Mouse (Mus musculus): ENCODE measurements at regions not wholly inside any gene's neighbourhood (a gene's known extent, or its start where the extent isn't known, plus 50 kb on each side); places are given as distances from the start of the nearest gene placed in this dataset.

DNA sequence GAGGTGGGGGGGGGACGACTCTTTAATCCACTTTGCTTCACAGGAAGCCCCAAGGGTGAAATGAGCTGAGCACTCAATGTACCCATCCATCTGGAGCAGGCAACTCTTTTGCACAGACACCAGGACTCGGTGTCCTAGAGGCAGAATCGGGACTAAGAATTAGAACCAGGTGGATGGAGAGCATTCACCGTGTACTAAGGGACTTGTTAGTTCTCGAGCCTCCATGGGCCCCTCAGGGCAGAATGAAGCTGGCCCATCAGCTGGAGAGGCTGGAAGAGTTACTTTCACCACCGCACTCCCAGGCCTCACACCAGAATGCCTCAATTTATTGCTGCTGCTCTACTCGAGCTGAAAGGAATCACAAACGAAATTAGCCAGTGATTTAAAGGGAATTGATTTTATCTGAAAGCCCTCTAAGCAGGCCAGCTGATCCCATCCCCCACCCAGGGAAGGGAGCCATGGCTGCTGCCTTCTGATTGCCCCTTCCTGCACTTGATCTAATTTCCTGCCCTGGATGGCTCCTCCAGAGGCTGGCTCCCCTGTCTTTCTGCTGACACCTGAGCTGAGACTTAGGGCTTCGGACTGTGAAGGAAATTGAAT lies 66.2 kb upstream of the Otos start:
- TF ChIP-seq ZNF384 (IDR thresholded peaks at IDR 0.05; ENCODE audit: low read depth, low read length) (no peak), MAFK (IDR thresholded peaks at IDR 0.05; ENCODE audit: insufficient read depth, low read depth, low read length) (no peak), HCFC1 (IDR thresholded peaks at IDR 0.05; ENCODE audit: borderline replicate concordance, insufficient read depth, low read length) (no peak), ZC3H11A (IDR thresholded peaks at IDR 0.05; ENCODE audit: borderline replicate concordance, low read depth, low read length) (no peak), CHD2 (IDR thresholded peaks at IDR 0.05; ENCODE audit: low read depth, low read length) (no peak)

All from ES-E14 (cell line).